Mouse (Mus musculus) C2C12 (cell line): ENCODE measurements around the gene Sdf4. TPM values are rescaled to one million over a fixed set of nuclear protein-coding genes. Genes with fewer than 3 reads are reported as not detected.

Source experiments
- H3K27me3 ChIP-seq: one replicate; pipeline ENCODE4 v1.6.1; 2011; ENCODE audit not compliant: control insufficient read depth, insufficient read depth, insufficient read length
- H3K36me3 ChIP-seq: one replicate; pipeline ENCODE4 v1.6.1; 2011; ENCODE audit not compliant: control insufficient read depth, insufficient read depth
- H3K4me3 ChIP-seq: one replicate; pipeline ENCODE4 v1.5.1; 2011; ENCODE audit warnings: mild to moderate bottlenecking, control low read depth; ENCODE audit not compliant: poor library complexity, insufficient read depth, severe bottlenecking
- H3K79me2 ChIP-seq: one replicate; pipeline ENCODE4 v1.6.1; 2011; ENCODE audit not compliant: control insufficient read depth, insufficient read depth
- H3K79me3 ChIP-seq: one replicate; pipeline ENCODE4 v1.6.1; 2011; ENCODE audit warnings: low read depth, control low read depth
- H3ac ChIP-seq: one replicate; pipeline ENCODE3; 2011; ENCODE audit warnings: low read depth; ENCODE audit not compliant: control insufficient read depth, insufficient read length
- CEBPB ChIP-seq: IDR thresholded peaks from one replicate; pipeline ENCODE4 v1.6.1; 2011; ENCODE audit warnings: low read depth, mild to moderate bottlenecking, control low read depth, moderate library complexity
- CTCF ChIP-seq: IDR thresholded peaks from one replicate; pipeline ENCODE4 v1.5.1; 2011; ENCODE audit not compliant: control insufficient read depth, insufficient read depth, insufficient read length
- FOSL1 ChIP-seq: IDR thresholded peaks from one replicate; pipeline ENCODE4 v1.8.0; 2011; ENCODE audit warnings: mild to moderate bottlenecking, low read length; ENCODE audit not compliant: poor library complexity, insufficient read depth, severe bottlenecking
- MAX ChIP-seq: IDR thresholded peaks from one replicate; pipeline ENCODE4 v1.6.1; 2011; ENCODE audit warnings: mild to moderate bottlenecking, control low read depth
- MYOD1 ChIP-seq: IDR thresholded peaks from one replicate; pipeline ENCODE4 v1.6.1; 2011; ENCODE audit warnings: low read depth; ENCODE audit not compliant: control insufficient read depth, insufficient read length
- MYOG ChIP-seq: IDR thresholded peaks from one replicate; pipeline ENCODE4 v1.6.1; 2011; ENCODE audit not compliant: control insufficient read depth, insufficient read length; ENCODE audit errors: extremely low read depth
- USF1 ChIP-seq: IDR thresholded peaks from one replicate; pipeline ENCODE4 v1.6.1; 2011; ENCODE audit warnings: low read depth, mild to moderate bottlenecking, control low read depth, moderate library complexity
- polyA plus RNA-seq: library from polyadenylated mRNA; unstranded; fragments of >200 nt; fragmentation: generic; extraction: Trizol; gene quantifications from one replicate; pipeline ENCODE4 v1.2.1, GENCODE M21; 2012; ENCODE audit warnings: missing spikeins

Gene Sdf4
- polyA plus RNA-seq, 1 experiment = 141 TPM

DNA sequence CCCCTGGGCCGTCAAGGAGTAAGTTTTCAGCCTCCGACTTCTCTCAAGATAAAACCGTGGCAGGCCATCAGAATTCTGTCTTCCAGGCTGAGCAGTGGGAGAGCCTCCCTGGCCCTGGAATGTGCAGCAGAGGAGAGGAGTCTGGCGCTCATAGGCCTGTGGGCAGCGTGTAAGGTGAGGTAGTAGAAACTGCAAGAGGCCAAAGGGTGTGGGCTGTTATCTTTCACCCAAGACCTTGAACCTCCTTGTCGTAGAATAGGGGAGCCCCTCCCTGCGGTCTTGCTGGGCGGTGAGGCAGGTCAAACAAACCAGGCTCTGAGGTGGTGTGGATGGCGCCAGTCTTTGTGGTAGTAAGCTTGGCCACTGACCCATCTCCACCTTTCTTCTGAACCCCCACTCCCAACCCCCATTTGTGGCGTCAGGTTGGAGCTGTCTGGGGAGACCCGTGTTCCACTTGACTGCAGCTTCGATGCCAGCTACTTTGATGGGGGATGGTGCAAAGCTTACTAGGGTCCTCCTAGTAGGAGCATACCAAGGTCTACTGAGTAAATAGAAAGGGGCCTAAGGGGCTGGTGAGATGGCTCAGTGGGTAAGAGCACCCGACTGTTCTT, 23.5 kb upstream of the Sdf4 start:
- Histone ChIP-seq H3K27me3 (no peaks in the 10 kb centered on the region), H3K79me3 (no peaks in the 10 kb centered on the region), H3K4me3 (no peak overlapping the region), H3K79me2 (no peaks in the 10 kb centered on the region), H3K36me3 (peaks cover 6% of the 10 kb centered on the region), H3ac (no peak overlapping the region)
- no peak for TF ChIP-seq MAX
- no peak for TF ChIP-seq MYOG
- no peak for TF ChIP-seq CEBPB
- TF ChIP-seq MYOD1 = no peak
- TF ChIP-seq USF1 = no peak
- no peak for TF ChIP-seq FOSL1
- TF ChIP-seq CTCF = no peak

- Histone ChIP-seq H3ac (no peak overlapping the region), H3K27me3 (no peaks in the 10 kb centered on the region), H3K79me2 (no peaks in the 10 kb centered on the region), H3K79me3 (no peaks in the 10 kb centered on the region), H3K36me3 (peaks cover 2% of the 10 kb centered on the region), H3K4me3 (no peak overlapping the region)
- TF ChIP-seq MYOG = no peak
- TF ChIP-seq CTCF = no peak
- no peak for TF ChIP-seq MAX
- TF ChIP-seq USF1 = no peak
- TF ChIP-seq MYOD1 = no peak
- no peak for TF ChIP-seq FOSL1
- no peak for TF ChIP-seq CEBPB
Observed at GRCm38 (mm10) chr4:155970286-155970685, 22.4 kb upstream of the Sdf4 start.

GRCm38 (mm10) chr4:155972651-155973050, 20.0 kb upstream of the Sdf4 start:
- Histone ChIP-seq H3K79me3 (no peaks in the 10 kb centered on the region), H3K79me2 (no peaks in the 10 kb centered on the region), H3K4me3 (no peak overlapping the region), H3ac (no peak overlapping the region), H3K36me3 (no peaks in the 10 kb centered on the region), H3K27me3 (no peaks in the 10 kb centered on the region)
- TF ChIP-seq MYOG (no peak), USF1 (no peak), CTCF (no peak), MAX (no peak), FOSL1 (no peak), CEBPB (no peak), MYOD1 (no peak)

- Histone ChIP-seq H3K36me3 (no peaks in the 10 kb centered on the region), H3ac (no peak overlapping the region), H3K4me3 (no peak overlapping the region), H3K79me2 (no peaks in the 10 kb centered on the region), H3K79me3 (no peaks in the 10 kb centered on the region), H3K27me3 (no peaks in the 10 kb centered on the region)
- no peak for TF ChIP-seq USF1
- no peak for TF ChIP-seq MAX
- no peak for TF ChIP-seq MYOD1
- TF ChIP-seq MYOG = no peak
- no peak for TF ChIP-seq FOSL1
- no peak for TF ChIP-seq CEBPB
- TF ChIP-seq CTCF = no peak
Observed at GRCm38 (mm10) chr4:155973239-155973638, 19.4 kb upstream of the Sdf4 start.

- H3K4me3 ChIP-seq = no peak overlapping the region
- H3K79me2 ChIP-seq = no peaks in the 10 kb centered on the region
- no peak overlapping the region for H3ac ChIP-seq
- H3K36me3 ChIP-seq = no peaks in the 10 kb centered on the region
- peaks cover 8% of the 10 kb centered on the region for H3K27me3 ChIP-seq
- TF ChIP-seq MAX = no peak
- TF ChIP-seq MYOD1 = no peak
- TF ChIP-seq USF1 = no peak
- no peak for TF ChIP-seq MYOG
- TF ChIP-seq CEBPB = no peak
- TF ChIP-seq CTCF = no peak
- TF ChIP-seq FOSL1 = no peak
- no peaks in the 10 kb centered on the region for H3K79me3 ChIP-seq
Observed at GRCm38 (mm10) chr4:155981436-155982082, 11.1 kb upstream of the Sdf4 start.

- TF ChIP-seq CEBPB (no peak), CTCF (no peak), MYOG (no peak), MAX (no peak), FOSL1 (no peak), USF1 (no peak), MYOD1 (no peak)
- no peak overlapping the region for H3ac ChIP-seq
- H3K79me3 ChIP-seq = no peaks in the 10 kb centered on the region
- H3K36me3 ChIP-seq = no peaks in the 10 kb centered on the region
- H3K27me3 ChIP-seq = peaks cover 8% of the 10 kb centered on the region
- no peak overlapping the region for H3K4me3 ChIP-seq
- H3K79me2 ChIP-seq = no peaks in the 10 kb centered on the region
Observed at GRCm38 (mm10) chr4:155983788-155984187, 8.9 kb upstream of the Sdf4 start.
